Mouse (Mus musculus) embryo, embryonic 9.5 days (tissue): ENCODE data around the gene Tmem120b.
"Not testable (repeated sequence)": the region's sequence is repeated elsewhere in the genome, so short reads cannot be mapped to it uniquely, and the experiment has no call there.

Experiments
- DNase-seq: peaks from one replicate; pipeline ENCODE4 v3.0.0-alpha.2; 2017; ENCODE audit errors: extremely low spot score

The Tmem120b gene

DNA sequence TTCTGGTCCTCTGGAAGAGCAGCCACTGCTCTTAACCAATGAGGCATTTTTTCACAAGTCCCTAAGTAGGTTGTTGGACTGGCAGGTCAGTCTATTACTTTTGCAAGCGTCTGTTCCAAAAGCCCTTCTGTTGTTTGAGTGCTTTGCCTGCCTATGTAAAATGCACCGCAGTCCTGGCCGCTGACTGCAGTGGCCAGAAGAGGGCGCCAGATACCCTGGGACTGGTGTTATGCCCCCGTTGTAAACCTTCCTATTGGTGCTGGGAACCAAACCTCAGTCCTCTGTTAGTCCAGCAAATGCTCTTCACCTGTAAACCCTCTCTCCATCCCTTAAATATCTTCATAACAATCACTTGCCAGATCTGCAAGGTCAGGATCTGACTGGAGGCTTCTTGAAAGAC is 16.5 kb upstream of the Tmem120b start:
- no peak for DNase-seq

GRCm38 (mm10) chr5:123057366-123058250 is 10.6 kb upstream of the Tmem120b start:
- peak; percentile 100 for DNase-seq

- DNase-seq: no peak
These were observed 9.7 kb upstream of the Tmem120b start for GRCm38 (mm10) chr5:123058251-123059102.

DNA sequence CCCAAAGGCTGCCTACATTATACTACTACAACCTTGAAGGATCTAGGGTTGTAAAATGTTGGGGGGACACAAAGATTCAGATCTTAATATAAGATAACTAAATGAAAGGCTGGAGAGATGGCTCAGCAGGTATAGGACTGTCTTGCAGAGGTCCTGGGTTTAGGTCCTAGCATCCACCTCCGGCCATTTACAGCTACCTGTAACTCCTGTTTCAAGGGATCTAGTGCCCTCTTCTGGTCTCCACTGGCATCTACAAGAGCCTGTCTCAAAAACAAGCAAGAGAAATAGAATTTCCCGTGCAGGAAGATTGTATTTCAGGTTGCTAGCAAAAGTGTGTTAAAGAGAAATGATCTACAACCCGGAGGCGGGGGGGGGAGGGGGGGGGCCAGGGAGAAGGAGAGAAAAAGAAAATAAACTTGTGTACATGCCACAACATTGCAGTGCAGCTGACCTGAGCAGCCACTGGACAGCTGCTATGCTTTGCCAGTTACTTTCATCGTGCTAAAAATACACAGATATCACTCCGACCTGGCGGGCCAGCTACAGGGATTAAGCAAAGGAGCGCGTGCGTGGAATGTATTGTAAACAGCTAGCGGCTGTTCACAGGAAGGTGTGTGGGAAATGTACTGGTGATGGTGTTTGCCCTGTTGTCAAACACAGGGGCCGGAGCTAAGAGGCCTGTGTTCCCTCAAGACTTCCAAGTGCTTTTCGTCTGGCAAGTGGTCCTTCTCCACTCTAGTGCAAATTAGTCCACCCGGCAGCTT is 8.3 kb upstream of the Tmem120b start:
- DNase-seq: peak; percentile 51

DNA sequence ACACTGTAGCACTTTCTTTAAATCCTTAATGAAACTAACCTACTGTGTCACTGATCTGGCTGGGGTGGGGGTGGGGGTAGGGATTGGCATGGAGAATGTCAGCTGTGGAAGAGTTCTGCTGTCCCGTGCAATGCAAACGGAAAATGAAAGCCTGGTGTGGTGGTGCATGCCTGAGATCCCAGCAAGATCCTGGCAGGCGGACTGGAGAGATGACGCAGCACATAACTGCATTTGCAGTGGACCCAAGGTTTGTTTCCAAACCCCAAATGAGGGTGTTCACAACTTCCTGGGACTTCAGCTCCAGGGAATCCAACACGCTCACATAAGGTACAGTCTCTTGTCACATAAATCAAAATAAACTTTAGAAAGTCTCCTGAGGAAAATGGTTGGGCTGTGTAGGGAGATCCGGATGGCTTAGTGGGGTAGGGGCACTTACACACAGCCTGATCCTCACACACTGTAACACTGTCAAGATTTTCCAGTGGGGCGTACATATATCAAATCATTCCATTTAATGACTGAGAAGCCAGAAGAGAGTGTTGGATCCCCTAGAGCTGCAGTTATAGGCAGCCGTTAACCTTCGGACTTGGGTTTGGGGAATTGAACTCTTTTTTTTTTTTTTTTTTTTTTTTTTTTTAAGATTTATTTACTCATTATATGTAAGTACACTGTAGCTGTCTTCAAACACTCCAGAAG is 7.4 kb upstream of the Tmem120b start:
- no peak for DNase-seq

- DNase-seq: not testable (repeated sequence)
These were observed 6.8 kb upstream of the Tmem120b start for GRCm38 (mm10) chr5:123061402-123061749.

GRCm38 (mm10) chr5:123063141-123063540 is 5.1 kb upstream of the Tmem120b start:
- DNase-seq: no peak

DNA sequence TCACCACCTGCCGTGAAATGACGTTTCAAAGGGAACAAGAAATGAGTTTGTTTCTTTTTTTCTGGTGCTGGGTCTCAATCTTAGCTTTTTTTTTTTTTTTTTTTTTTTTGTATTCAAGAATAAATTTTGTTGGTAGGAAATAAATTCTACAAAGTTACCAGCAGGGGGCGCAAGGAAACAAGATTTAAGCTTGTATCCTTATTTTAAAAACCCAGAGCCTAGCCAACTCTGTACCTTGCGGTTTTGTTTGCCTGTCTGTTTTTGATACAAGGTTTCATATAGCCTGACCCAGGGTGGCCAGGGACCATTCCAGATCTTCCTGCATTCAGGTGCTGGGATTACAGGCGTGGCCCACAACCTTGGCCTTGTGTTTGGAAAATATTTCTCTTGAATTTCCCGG is 4.0 kb upstream of the Tmem120b start:
- DNase-seq: peak; percentile 61

GRCm38 (mm10) chr5:123067395-123067995 is 720 bp upstream of the Tmem120b start:
- DNase-seq: no peak

DNA sequence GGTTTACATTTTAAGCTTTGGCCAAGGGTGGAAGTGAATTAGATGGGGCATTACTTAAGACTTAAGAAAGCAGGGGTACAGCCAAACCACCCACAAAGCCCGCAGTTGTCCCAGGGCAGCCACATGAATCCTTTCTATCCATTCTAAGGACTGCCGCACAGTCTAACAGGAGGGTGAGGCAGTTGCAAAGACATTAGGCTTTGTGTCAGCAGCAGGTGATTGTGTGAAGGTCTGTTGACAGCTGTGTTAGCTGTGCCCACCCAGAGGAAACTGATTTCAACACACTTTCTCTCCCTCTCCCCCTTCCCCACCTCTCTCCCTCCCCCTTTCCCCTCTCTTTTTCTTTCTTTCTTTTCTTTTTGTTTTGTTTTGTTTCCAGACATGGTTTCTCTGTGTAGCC is 499 bp downstream of the Tmem120b start:
- no peak for DNase-seq

DNA sequence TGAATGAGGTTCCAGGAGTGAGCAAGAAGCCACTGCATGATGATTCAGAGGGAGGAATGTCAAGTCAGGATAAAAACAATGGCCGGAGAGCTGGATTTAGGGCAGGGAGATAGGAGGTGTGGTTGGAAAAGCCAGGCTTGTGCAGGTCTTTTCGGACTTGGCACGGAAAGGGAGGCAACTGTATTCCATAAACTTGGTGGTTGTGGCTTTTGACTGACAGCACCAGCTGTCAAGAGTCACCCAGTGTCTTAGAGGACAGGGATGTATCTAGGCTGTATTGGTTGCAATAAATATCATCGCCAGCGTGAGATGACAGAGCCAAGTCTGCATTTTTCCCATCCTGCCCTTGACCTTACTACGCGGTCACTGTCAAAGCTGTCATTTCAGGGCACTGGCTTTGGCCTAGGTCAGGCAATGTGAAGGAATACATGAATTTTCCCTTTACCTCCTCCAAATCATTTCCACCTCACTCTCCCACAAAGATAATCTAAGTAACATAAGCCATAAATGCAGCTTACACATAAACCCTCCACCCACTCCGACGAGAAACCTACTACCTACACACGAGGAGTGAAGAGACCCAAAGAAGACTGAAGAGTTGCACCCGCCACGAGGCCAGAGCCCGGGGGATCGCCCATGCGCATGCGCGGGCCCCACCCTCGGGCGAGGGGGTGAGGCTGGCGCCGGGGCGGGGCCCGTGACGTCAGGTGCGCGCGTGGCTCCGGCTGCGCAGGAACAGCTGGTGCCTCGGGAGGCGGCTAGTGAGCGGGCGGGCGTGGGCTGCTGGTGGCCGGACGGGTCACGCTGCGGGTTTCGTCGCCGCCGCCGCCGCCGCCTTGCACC is 7.6 kb downstream of the Tmem120b start:
- peak; percentile 90 for DNase-seq

DNA sequence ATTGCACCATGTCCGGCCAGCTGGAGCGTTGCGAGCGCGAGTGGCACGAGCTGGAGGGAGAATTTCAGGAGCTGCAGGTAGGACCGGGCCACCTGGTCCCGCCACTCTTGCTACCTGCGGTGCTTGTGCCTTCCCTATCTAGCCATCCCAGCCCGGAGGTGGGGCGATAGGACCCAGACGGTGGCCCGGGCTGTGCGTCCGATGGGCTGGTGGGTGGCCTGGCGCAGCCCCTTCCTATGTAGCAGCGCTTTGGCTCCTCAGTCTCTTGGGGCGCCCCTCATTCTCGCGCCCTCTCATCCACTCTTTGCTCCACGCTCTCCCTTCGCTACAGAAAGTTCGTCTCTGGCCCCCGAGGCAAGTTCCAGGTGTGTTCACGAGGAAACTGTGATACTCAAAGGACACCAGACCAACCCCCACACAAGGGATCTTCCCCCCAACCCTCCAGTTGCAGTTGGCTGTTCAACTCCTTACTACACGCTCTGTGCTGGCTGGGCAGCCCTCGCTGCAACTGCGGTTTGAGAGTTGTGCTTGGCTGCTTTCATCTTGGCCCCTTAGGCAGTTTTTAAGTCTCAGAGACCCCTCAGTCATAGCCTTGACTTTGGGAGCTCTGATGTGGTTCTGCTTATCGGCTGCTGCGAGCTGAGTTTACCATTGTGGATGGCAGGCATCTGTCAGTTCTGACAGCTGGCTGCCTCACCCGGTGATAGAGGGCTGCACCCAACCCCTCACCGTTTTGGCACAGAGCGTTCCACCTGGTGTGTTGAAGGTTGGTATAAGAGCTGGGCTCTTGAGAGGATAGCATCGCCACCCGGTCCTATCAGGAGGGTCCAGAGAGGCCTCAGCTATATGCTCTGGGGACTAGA is 8.4 kb downstream of the Tmem120b start:
- DNase-seq: no peak

GRCm38 (mm10) chr5:123079568-123079967 is 11.4 kb downstream of the Tmem120b start:
- no peak for DNase-seq

- DNase-seq: no peak
These were observed 11.8 kb downstream of the Tmem120b start for GRCm38 (mm10) chr5:123080041-123080440.

DNA sequence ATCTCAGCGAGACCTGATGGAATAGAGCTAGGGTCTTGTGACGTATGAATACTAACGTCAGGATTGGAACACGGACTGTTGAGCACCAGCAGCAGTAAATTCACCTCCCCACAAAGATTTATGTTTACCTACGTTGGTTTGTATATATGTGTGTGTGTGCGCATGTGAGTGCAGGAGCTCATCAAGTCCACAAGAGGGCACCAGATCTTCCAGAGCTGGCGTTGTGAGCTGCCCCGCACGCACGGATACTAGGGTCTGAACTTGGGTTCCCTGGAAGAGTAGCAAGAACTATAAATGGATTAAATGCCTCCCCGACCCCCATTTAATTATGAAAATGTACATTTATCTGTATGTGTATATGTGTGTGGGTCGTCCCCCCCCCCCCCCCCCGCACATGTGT is 12.3 kb downstream of the Tmem120b start:
- DNase-seq: no peak

DNA sequence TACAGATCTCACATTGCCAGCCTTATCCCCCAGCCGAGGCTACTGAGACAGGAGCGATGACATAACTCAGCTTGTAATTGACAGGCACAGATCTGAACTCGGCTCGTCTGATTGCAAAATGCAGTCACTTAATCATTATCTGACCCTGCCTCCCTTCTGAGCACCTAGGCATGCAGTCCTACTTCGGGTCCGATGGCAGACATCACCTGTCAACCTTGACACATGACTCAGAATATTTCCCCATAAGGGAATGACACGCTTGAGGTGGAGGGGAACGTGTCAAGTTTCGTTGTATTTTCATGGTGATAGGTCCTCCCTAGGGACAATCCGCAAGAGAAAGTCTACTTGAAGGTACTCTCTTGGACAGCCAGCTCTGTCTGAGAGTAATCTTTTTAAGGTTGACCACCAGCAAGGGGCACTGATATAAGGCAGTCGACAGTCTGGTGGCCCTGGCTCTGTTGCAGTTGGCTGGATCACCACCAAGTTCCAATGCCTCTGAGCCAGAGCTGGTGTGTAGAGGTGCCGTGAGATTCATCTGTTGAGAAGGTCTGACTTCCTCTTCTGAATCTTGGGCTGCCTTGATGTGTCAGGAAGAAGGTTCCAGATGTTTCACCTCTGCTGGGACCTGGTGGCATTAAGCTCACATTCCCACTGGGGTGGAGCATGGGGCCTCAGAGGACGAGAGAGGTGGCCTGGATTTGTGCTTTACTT is 15.3 kb downstream of the Tmem120b start:
- no peak for DNase-seq

DNA sequence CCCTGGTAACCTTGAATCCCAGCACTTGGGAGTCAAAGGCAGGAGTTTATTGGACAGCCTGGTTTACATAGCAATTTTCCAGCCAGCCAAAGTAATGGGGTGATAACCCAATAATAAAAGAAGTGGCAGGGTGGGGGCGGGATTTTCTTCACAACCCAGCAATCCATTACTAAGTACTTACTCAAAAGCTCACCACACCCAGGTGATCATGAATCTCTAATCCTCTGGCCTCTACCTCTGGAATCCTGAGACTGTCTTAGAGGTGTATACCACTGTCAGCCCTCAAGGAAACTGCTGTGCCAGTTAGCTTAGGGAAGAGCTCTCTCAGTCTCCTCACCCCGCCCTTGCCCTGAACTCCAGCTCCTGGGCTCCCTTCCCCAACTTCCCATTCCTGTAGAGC is 18.3 kb downstream of the Tmem120b start:
- DNase-seq: no peak

GRCm38 (mm10) chr5:123088784-123089183 is 20.6 kb downstream of the Tmem120b start:
- DNase-seq: no peak
